Mouse (Mus musculus) spleen, postnatal 14 days (tissue): ENCODE data around the gene Hddc3.

Experiments
- DNase-seq, 2 experiments: peaks; one replicate each; pipeline ENCODE4 v3.0.0; 2021 to 2022; ENCODE audit warnings: low spot score in 2 of 2

The Hddc3 gene

DNA sequence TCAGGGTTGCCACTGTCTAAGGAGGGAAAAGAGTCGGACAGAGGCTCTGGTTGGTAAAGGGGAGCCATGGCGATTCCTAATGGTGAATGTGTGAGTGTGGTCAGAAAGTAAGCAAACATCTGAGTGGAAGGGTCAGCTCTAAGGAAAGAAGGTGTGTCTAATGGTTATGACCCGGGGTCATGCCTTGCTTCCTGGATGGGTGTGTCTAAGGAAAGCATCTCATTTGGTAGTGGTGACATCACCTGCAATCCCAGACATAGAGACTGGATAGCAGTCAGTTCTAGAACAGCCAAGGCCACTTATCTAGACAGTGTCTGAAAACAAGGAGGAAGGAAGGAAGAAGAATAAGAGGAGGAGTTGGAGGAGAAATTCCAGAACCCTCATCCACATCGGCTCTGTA lies 8.1 kb upstream of the Hddc3 start:
- DNase-seq: no peak

DNA sequence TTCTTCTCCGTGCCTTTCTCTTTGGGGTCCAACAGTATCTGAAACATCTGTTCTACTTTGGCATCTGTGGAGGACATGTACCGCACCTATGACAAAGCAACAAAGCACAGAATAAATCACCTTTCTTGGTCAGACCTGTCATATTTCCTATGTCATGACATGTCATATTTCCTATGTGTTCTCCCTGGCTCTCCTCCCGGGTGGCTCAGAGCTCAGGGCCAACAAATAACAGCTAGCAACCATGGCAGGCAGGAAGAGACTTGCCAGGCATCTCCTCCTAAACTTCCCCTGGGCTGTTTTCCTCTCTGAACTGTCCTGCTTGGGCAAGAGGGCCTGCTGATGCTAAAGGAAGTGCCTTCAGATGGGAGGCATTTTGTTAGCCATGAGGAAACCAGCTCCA lies 6.0 kb upstream of the Hddc3 start:
- DNase-seq: no peak

DNA sequence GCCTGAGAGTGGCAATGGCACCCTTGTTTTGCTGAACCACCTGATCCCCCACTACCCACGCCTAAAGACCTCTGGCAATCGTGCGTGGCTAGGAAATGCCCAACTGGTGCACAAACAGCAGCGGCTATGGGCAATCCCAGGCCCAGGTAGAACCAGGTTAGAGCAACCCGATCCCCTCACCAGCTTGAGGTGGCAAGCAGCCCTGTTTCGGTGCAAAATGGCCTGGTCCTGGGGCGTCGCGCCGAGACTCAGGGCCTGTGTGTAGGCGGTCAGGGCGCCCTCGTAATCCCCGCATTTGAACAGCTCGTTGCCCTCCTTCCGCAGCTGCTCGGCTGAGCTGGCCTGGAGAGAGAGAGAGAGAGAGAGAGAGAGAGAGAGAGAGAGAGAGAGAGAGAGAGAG lies 3.5 kb upstream of the Hddc3 start:
- peak in 1 of 2 experiments; percentile 21 for DNase-seq

DNA sequence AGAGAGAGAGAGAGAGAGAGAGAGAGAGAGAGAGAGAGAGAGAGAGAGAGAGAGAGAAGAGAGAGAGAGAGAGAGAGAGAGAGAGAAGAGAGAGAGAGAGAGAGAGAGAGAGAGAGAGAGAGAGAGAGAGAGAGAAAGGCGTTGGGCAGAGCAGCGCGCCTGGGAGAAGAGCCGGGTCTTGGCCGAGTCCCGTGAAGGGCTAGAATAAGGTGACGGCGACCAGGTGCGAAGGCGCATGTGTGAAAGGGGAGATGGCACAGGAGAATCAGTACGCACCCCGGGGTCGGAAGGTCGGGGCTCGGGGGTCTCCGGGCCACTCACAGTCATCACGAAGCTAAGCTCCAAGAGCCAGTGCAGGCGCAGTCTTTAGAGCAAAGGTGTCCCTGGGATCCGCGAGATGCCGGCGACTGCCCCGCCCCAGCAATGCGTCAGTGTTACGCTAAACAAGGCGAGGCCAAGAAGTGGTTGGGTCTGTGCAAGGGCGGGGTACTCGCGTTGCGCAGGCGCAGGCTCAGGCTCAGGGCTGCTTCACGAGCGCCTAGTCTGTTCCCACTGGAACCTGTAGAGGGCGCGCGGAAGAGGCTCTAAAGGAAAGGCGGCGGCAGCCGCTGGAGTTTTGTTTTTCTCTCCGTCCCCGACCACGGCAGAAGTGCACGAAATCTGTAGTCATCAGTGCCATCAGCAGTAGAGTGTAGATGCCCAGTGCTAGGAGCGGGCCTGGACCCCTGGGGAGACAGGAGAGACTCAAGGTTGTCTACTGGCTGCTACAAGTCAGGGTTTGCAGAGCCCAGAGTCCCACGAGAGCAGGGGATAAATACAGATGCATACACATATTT lies 2.9 kb upstream of the Hddc3 start:
- peak; percentile 96 to 98 for DNase-seq

GRCm38 (mm10) chr7:80340793-80341192 lies 2.1 kb upstream of the Hddc3 start, which contains the start of gene Unc45a:
Gene Unc45a, minus strand, starts transcription at chr7:80341005.
- DNase-seq: peak; percentile 52 to 69

DNA sequence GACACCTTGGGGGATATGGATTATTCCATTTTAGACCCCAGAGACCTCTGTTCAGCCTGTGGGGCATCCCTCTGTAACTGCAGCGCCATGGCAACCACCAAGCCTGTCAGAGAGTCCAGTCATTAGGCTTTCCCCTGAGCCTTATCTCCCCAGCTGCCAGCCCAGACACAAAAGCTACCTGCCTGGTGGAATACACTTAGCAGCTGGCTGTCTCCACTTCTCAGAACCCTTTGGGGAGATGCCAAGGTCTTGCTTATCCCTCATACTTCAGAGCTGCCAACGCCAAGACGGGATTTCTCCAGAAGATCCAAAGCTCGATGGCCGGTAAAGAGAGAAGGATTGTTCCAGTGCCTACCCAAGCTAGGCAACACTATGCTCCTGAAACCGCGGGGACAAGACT lies 1.1 kb upstream of the Hddc3 start:
- no peak for DNase-seq

DNA sequence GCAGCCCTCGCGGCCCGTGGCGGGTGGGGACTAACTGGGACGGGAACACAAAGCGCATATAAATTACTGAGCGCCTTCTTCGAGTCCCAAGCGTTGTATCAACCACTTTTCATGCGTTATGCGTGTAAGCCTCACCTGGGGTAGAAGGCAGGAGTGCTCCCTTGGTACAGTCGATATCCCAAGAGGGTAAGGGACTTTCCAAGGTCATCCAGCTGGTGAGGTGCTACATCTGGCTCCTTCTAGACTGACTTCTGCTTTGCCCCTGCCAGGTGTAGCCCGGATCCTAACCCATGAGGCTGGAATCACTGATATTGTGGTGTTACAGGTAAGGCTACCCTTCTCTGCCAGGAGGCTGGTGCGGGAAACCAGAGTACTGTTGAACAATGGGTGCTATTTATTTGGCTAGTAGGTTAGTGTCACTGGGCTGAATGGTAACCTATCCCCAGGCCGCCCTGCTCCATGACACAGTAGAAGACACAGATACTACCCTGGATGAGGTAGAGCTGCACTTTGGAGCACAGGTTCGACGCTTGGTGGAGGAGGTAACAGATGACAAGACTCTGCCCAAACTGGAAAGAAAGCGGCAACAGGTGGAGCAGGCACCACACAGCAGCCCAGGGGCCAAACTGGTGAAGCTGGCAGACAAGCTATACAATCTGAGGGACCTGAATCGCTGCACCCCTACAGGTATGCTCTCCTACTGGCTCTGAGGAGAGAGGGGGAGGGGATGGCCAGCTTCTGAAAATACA lies 540 bp downstream of the Hddc3 start:
- no peak for DNase-seq

DNA sequence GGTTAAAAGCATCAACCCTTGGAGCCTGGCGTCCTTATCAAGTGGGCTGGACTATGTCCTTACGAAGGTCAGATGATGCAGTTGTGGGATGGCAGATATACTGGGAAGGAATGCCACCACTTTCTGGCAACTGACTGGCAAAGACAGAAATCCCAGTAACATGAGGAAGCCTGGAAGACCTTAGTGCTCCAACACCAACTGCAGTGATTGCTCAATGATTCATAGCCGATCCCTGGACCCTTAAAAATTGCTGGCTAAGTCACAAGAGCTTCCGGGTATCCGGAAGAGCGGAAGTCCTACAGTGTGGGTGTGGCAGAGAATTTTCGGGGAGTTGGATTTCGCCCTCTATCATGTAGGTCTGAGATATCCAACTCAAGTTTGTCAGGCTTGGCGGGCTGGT lies 3.3 kb downstream of the Hddc3 start:
- no peak for DNase-seq

DNA sequence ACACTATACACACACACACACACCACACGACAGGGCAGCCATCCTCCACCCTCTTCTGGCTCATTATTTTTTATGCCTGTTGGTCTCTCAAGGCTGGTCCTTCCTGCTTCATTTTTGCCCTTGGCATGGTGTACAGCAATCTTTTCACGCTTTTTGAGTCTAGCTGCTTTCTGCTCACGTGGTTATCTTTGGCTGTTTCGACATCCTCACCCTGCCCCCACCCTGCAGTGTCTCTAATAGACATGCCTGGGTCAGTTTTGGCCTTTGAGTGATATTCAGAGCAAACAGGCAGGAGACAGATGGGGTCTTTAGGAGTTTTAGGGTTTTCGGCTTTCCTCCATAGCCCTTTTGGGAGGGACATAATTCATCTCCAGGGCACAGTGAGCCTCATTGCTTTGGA lies 3.9 kb downstream of the Hddc3 start:
- no peak for DNase-seq

GRCm38 (mm10) chr7:80347670-80348586 lies 5.0 kb downstream of the Hddc3 start:
- DNase-seq: no peak

GRCm38 (mm10) chr7:80350808-80351207 lies 7.9 kb downstream of the Hddc3 start:
- DNase-seq: no peak

GRCm38 (mm10) chr7:80352920-80353319 lies 10.0 kb downstream of the Hddc3 start:
- no peak for DNase-seq

DNA sequence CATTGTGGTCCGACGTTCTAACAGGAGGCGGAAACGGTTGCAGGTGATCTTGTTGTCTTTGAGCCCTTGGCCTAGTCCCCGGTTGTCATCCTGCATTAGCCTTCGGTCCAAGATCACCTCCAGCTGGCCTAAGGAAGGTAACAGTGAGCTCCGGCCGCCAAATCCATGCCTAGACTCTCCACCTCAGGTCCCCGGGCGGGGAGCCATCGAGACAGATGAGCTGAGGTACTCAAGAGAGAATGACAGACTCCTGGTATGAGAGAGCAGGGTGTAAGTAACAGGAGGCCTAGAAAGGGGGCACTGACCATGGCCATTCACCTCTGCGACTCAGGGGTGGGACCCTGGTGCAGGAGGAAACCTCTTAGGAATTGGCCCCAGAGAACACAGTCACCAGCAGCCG lies 13.4 kb downstream of the Hddc3 start:
- DNase-seq: no peak

- DNase-seq: no peak
These were observed 14.3 kb downstream of the Hddc3 start for GRCm38 (mm10) chr7:80357156-80357555.

DNA sequence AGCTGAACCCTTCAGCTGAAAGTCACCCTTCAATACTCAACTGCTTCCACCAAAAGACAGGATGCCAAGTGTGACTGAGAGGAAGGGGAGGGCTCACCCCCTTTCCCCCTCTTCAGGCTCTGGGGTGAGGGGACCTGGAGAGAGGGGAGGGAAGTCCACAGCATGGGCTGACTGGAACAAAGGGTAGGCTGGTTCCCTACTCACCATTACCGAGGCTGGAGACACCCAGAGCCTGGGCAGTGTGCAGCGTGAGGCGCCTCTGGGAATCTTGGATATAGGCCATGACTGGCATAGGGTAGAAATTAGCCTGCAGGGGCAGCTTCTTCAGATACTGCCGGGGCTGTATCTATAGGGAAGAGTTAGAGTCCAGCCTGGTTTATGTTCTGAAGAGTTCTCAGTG lies 15.1 kb downstream of the Hddc3 start:
- no peak for DNase-seq

DNA sequence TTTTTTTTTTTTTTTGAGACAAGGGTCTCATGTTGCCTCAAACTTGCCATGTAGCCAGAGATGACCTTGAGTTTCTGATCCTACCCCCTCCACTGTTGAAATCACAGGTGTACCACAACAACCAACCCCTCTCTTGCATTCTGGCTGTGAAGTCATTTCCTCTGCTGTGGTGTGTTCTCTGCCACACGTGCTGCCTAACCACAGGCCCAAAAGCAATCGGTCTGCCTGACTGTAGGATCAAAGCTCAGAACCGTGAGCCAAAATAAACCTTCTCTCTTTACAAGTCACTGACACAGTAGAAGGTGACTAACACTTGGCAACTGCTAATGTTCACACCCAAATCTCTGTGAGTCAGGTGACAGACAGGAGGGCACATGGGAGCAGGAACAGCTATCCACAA lies 17.5 kb downstream of the Hddc3 start:
- DNase-seq: no peak

- DNase-seq: no peak
These were observed 22.9 kb downstream of the Hddc3 start for GRCm38 (mm10) chr7:80365759-80366158.

GRCm38 (mm10) chr7:80367232-80367631 lies 24.3 kb downstream of the Hddc3 start:
- no peak for DNase-seq

GRCm38 (mm10) chr7:80368009-80368408 lies 25.1 kb downstream of the Hddc3 start:
- no peak for DNase-seq

- no peak for DNase-seq
These were observed 25.9 kb downstream of the Hddc3 start for GRCm38 (mm10) chr7:80368635-80369421.

DNA sequence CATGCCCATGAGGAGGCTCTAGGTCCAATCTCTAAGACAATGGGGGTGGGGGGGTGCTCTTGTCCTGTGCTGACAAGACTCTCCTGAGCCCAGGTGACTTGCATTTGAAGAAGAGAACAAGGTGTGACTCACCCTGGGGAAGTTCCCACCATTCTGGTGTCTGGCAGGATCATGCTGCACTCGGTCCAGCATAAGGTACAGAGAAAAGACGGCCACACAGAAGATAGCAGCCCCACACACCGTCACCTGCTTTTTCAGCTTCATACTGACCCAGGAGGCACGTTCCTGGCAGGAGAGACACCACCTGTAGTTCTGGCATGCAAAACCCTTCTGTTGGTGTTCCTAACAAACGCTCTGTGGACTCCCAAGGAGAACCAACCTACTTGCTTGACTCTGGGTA lies 26.6 kb downstream of the Hddc3 start:
- DNase-seq: no peak
